Mouse (Mus musculus) heart, adult 2 months (tissue): ENCODE measurements around the gene Clybl. TPM values are rescaled to one million over a fixed set of nuclear protein-coding genes. Genes with fewer than 3 reads are reported as not detected.

Experiments used
- DNase-seq, 2 experiments: peaks; one replicate each; pipeline ENCODE4 v3.0.0; 2021
- H3K27ac ChIP-seq: fragments of 200-600 bp; 2 replicates; pipeline ENCODE4 v1.8.1; 2022
- H3K27me3 ChIP-seq: fragments of 200-500 bp; 2 replicates; pipeline ENCODE4 v1.6.1; 2012; ENCODE audit warnings: mild to moderate bottlenecking, low read length, inconsistent platforms, mixed read lengths; ENCODE audit not compliant: control insufficient read depth, insufficient read depth
- H3K36me3 ChIP-seq: fragments of 200-500 bp; 2 replicates; pipeline ENCODE4 v1.6.1; 2012; ENCODE audit warnings: low read length, inconsistent platforms; ENCODE audit not compliant: control insufficient read depth, insufficient read depth
- H3K4me1 ChIP-seq: fragments of 200-500 bp; 2 replicates; pipeline ENCODE4 v1.6.1; 2011; ENCODE audit warnings: low read length; ENCODE audit not compliant: control insufficient read depth, insufficient read depth
- H3K4me3 ChIP-seq: fragments of 200-600 bp; 2 replicates; pipeline ENCODE4 v1.8.1; 2022
- H3K79me2 ChIP-seq: fragments of 200-500 bp; replicated peaks from 2 replicates; pipeline ENCODE4 v1.6.1; 2012; ENCODE audit warnings: mild to moderate bottlenecking, inconsistent platforms, low read length, moderate library complexity, mixed read lengths; ENCODE audit not compliant: control insufficient read depth, insufficient read depth
- H3K9ac ChIP-seq: fragments of 200-500 bp; 2 replicates; pipeline ENCODE4 v1.6.1; 2012; ENCODE audit warnings: low read depth, mild to moderate bottlenecking, control low read depth, inconsistent platforms, low read length, mixed read lengths
- CTCF ChIP-seq: fragments of 200-600 bp; IDR thresholded peaks from 2 replicates; pipeline ENCODE4 v1.8.1; 2022; ENCODE audit warnings: antibody characterized with exemption, mild to moderate bottlenecking, moderate library complexity
- EP300 ChIP-seq: fragments of 200-500 bp; IDR thresholded peaks from 2 replicates; pipeline ENCODE4 v1.6.1; 2011; ENCODE audit warnings: low read depth, low read length, control low read depth; ENCODE audit not compliant: insufficient read depth
- POLR2A ChIP-seq: fragments of 200-500 bp; IDR thresholded peaks from 2 replicates; pipeline ENCODE4 v1.6.1; 2011; ENCODE audit warnings: mild to moderate bottlenecking, low read depth, low read length, control low read depth; ENCODE audit not compliant: insufficient read depth
- WGBS: fragments of 180-500 bp; shearing (Covaris S2); methylation state at CpG from one replicate; pipeline ENCODE4 v1.1.7; 2018; 5-methylcytosine and 5-hydroxymethylcytosine counted together
- intact Hi-C: fragments of 180-260 bp; cut with DNase I; formaldehyde crosslinking; loops from one replicate; pipeline ENCODE4 v1.15.1; 2025
- polyA plus RNA-seq: library from polyadenylated mRNA; depleted of rRNA; stranded (reverse); fragments of >200 nt; gene quantifications from 2 replicates; pipeline ENCODE4 v1.2.3, GENCODE M21; 2012
- total RNA-seq, 2 experiments: library from RNA; stranded (reverse); gene quantifications; 2 replicates each; pipeline ENCODE4 v1.2.3; 2021

Gene Clybl
- total and polyA plus RNA-seq, 3 experiments = 50.3 to 131 (median 115) TPM

- Histone ChIP-seq H3K4me3 (no peak overlapping the region), H3K79me2 (no peaks in the 10 kb centered on the region), H3K9ac (no peak overlapping the region), H3K4me1 (no peaks in the 10 kb centered on the region), H3K36me3 (peaks cover 6% of the 10 kb centered on the region; the same call in 1 of the 2 replicates), H3K27ac (no peak overlapping the region), H3K27me3 (no peaks in the 10 kb centered on the region)
- TF ChIP-seq CTCF (no peak), EP300 (no peak), POLR2A (no peak)
- DNase-seq = no peak
- intact Hi-C loops = no loop called here
- WGBS = 42% methylated on average over 1 of the region's 1 CpGs
Measured at GRCm38 (mm10) chr14:122145374-122145773, 36.1 kb upstream of the Clybl start.

GRCm38 (mm10) chr14:122150616-122151015 is 30.9 kb upstream of the Clybl start:
- H3K36me3 ChIP-seq = peaks cover 6% of the 10 kb centered on the region
- no peak for TF ChIP-seq CTCF
- no peak for TF ChIP-seq POLR2A
- no peak for TF ChIP-seq EP300
- no peaks in the 10 kb centered on the region for H3K4me1 ChIP-seq
- DNase-seq = no peak
- intact Hi-C loops = no loop called here
- no peaks in the 10 kb centered on the region for H3K27me3 ChIP-seq
- no peak overlapping the region for H3K4me3 ChIP-seq
- no peaks in the 10 kb centered on the region for H3K79me2 ChIP-seq
- no peak overlapping the region for H3K9ac ChIP-seq
- H3K27ac ChIP-seq = no peak overlapping the region
- 75% methylated on average over 5 of the region's 5 CpGs for WGBS

- H3K27me3 ChIP-seq = no peaks in the 10 kb centered on the region
- no peak for DNase-seq
- no peak overlapping the region for H3K9ac ChIP-seq
- no peak overlapping the region for H3K27ac ChIP-seq
- no peak overlapping the region for H3K4me3 ChIP-seq
- TF ChIP-seq CTCF = no peak
- no peak for TF ChIP-seq EP300
- no peak for TF ChIP-seq POLR2A
- H3K79me2 ChIP-seq = no peaks in the 10 kb centered on the region
- H3K4me1 ChIP-seq = no peaks in the 10 kb centered on the region
- 90% methylated on average over 7 of the region's 7 CpGs for WGBS
- intact Hi-C loops = no loop called here
- no peaks in the 10 kb centered on the region; the same call in 1 of the 2 replicates for H3K36me3 ChIP-seq
Measured at GRCm38 (mm10) chr14:122157738-122158137, 23.8 kb upstream of the Clybl start.

- H3K36me3 ChIP-seq = no peaks in the 10 kb centered on the region; the same call in 1 of the 2 replicates
- intact Hi-C loops = no loop called here
Measured at GRCm38 (mm10) chr14:122160916-122161315, 20.6 kb upstream of the Clybl start.

GRCm38 (mm10) chr14:122168912-122169311 is 12.6 kb upstream of the Clybl start:
- H3K79me2 ChIP-seq = no peaks in the 10 kb centered on the region
- H3K36me3 ChIP-seq = no peaks in the 10 kb centered on the region
- H3K27ac ChIP-seq = no peak overlapping the region
- intact Hi-C loops = no loop called here
- 87% methylated on average over 7 of the region's 7 CpGs for WGBS
- no peak overlapping the region for H3K4me3 ChIP-seq
- no peak for DNase-seq
- no peak for TF ChIP-seq CTCF
- no peak for TF ChIP-seq POLR2A
- TF ChIP-seq EP300 = no peak
- H3K9ac ChIP-seq = no peak overlapping the region
- no peaks in the 10 kb centered on the region for H3K27me3 ChIP-seq
- no peaks in the 10 kb centered on the region for H3K4me1 ChIP-seq

More at GRCm38 (mm10) chr14:122160916-122161315, 20.6 kb upstream of the Clybl start:
- 92% methylated on average over 1 of the region's 1 CpGs for WGBS
- DNase-seq = no peak
- Histone ChIP-seq H3K27me3 (no peaks in the 10 kb centered on the region), H3K4me1 (no peaks in the 10 kb centered on the region), H3K9ac (no peak overlapping the region), H3K4me3 (no peak overlapping the region), H3K27ac (no peak overlapping the region), H3K79me2 (no peaks in the 10 kb centered on the region)
- no peak for TF ChIP-seq CTCF
- TF ChIP-seq EP300 = no peak
- TF ChIP-seq POLR2A = no peak

GRCm38 (mm10) chr14:122170202-122170781 is 11.2 kb upstream of the Clybl start:
- no peak overlapping the region for H3K9ac ChIP-seq
- H3K79me2 ChIP-seq = no peaks in the 10 kb centered on the region
- no peak for DNase-seq
- TF ChIP-seq POLR2A (no peak), EP300 (no peak), CTCF (no peak)
- no peak overlapping the region for H3K27ac ChIP-seq
- no peaks in the 10 kb centered on the region for H3K27me3 ChIP-seq
- WGBS = 78% methylated on average over 7 of the region's 7 CpGs
- H3K4me3 ChIP-seq = no peak overlapping the region
- H3K4me1 ChIP-seq = no peaks in the 10 kb centered on the region
- intact Hi-C loops = no loop called here
- H3K36me3 ChIP-seq = no peaks in the 10 kb centered on the region
